Mouse (Mus musculus): ENCODE measurements around the gene Wdr83.
"Not testable (repeated sequence)": the region's sequence is repeated elsewhere in the genome, so short reads cannot be mapped to it uniquely, and the experiment has no call there.

Wdr83 gene

DNA sequence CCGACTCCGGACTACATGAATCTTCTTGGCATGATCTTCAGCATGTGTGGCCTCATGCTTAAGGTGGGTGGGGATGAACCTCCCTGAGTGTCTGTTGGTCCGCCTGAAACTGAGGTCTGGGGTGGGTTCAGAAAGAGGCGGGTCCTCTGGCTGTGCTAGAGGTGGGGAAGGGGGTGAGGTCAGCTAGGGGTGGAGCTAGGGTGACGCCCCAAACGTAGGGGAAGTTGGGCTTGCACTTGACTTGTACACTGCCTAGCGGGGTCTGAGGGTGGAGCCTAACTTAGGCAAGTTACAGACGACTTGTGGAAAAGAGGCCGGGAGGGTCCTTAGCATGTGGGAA lies at the start of gene Wdr83:
Wdr83 (minus strand) TSS at position 91 of the 340 bp plus-strand sequence.
- no peak for DNase-seq

DNA sequence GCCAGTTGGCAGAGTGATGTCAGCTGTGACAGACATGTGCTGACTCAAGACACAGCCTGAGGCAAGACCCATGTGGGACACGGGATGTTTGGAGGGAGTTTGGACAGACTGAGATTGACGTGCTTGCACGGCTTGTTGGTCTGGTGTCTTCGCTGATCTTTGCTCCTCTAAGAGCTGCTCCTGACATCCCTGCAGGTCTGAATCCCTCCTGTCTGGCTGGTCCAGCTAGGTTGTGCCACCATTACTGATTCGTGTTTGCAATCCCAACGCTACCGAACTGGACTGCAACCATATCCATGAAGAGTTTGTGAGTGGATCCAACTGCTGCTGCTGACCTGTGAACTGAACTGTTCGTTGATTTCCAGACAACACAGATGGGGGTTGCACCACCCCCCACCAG lies 42.6 kb upstream of the Wdr83 start:
- no peak for DNase-seq

DNA sequence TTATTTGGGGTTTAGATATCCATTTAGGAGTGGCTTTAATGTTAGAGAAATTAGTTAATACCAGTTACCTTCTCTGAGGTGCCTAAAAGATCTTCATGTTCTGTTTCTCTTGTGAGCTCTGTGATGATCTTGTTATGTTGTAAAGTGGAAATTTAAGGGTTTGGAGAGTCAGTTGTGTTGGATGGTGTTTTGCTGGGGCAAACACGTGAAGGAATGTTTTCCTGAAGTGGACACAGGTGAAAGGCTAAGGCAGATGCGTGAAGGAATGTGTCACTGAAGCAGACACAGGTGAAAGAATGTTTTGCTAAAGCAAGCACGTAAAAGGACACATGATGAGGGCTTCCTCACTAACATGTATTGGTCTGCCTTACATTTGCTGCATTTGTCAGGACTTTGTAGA lies 41.9 kb upstream of the Wdr83 start, which contains the start of gene Zfp791:
Zfp791 (minus strand) TSS at position 101 of the 400 bp plus-strand sequence.
- no peak for DNase-seq

DNA sequence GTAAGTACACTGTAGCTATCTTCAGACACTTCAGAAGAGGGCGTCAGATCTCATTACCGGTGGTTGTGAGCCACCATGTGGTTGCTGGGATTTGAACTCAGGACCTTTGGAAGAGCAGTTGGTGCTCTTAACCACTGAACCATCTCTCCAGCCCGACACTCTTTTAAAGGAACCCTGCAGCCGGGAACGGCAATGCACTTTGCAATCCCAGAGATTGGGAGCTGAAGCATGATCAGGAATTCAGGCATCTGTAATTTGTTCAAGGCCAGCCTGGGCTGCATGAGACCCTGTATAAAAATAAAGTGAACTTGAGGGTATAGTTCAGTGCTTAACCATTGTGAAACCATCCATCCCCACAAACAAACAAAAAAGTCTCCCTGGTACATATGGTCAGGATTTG lies 39.1 kb upstream of the Wdr83 start:
- DNase-seq, result not testable (repeated sequence)

- peak; percentile 94 to 96 for DNase-seq
Observed at GRCm38 (mm10) chr8:85119052-85119981, 38.2 kb upstream of the Wdr83 start.

DNA sequence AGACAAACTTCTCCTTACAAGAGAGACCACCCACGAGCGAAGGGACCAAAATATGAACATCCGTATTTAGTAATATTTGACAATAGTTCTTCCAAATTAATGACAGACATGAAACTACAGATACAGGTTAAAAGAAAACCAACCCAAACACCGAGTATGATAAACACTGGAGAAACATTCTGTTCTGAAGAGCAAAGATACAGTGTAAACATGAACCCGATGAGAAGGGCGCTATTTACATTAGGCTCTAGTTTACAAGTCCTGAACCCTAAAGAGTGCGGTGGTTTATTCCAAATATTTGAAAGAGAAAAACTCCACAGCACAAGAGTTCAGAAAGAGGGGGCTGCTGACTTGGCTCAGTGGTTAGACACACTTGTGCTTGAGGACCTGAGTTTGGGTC lies 35.9 kb upstream of the Wdr83 start:
- no peak for DNase-seq

DNA sequence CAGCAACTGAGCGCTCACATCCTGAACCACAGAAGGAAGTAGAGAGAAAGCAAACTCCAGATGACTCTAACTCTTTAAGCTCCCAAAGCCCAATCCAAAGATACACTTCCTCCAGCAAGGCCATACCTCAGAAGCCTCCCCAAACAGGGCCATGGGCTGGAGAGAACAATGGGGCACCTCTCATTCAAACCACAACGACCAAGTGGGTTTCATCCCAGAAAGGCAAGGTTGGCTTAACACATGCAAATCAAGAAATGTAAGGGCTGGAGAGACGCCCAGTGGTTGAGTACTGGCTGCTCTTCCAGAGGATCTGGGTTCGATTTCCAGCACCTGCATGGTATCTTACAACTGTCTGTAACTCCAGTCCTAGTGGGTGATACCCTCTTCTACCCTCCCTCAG lies 34.4 kb upstream of the Wdr83 start:
- DNase-seq, result no peak

DNA sequence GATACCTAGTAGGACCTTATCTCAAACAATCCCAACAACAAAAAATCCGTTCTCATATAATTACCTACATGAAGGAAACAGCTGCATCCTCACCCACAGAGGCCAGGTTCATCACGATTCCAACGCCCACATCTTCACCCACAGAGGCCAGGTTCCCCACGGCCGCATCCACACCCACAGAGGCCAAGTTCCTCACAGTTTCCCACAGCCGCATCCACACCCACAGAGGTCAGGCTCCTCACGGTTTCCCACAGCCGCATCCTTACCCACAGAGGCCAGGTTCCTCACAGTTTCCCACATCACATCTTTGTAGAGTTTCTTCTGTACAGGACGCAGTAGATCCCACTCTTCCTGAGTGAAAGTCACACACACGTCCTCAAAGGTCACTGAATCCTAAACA lies 32.1 kb upstream of the Wdr83 start:
- no peak for DNase-seq

- no peak for DNase-seq
Observed at GRCm38 (mm10) chr8:85100076-85100665, 19.1 kb upstream of the Wdr83 start.

DNA sequence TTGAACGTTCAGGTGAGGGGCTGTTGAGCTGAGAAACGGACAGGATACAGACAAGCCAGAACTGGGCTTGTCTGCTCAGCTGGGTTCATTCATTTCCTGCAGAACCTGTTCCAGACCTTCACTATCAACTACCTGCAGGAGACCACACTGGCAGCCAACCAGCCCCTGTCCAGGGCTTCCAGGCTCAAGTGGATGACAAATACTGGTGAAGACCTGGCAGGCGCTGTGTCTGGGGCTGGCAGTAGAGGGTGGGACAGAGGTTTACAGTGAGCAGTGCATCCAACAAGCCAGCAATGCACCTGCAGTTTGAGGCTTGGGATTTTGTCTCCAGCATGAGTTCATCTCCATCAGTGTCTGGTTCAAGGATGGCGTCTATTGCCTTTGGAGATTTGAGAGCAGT lies 15.7 kb upstream of the Wdr83 start:
- DNase-seq, result no peak

DNA sequence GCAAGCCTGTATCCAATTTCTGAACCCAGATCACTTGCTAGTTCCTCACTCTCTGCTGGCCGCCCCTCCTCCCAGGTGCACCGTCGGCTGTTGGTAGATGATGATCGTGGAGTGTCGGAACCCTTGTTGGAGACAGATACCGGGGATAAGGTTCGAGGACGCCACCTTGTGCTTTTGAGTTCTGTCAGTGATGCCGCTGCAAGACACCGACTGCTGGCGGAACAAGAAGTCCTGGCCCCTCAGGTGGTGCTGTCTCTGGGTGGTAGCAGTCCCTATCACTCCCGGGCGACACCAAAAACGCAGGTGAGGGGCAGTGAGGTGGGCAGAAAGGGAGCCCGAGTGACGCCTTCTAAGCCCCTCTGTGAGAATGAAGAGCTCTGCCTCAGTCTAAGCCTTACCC lies 15.1 kb upstream of the Wdr83 start:
- DNase-seq, result no peak

GRCm38 (mm10) chr8:85095566-85095965 lies 14.5 kb upstream of the Wdr83 start:
- DNase-seq, result no peak

- no peak for DNase-seq
Observed at GRCm38 (mm10) chr8:85095051-85095450, 13.9 kb upstream of the Wdr83 start.

DNA sequence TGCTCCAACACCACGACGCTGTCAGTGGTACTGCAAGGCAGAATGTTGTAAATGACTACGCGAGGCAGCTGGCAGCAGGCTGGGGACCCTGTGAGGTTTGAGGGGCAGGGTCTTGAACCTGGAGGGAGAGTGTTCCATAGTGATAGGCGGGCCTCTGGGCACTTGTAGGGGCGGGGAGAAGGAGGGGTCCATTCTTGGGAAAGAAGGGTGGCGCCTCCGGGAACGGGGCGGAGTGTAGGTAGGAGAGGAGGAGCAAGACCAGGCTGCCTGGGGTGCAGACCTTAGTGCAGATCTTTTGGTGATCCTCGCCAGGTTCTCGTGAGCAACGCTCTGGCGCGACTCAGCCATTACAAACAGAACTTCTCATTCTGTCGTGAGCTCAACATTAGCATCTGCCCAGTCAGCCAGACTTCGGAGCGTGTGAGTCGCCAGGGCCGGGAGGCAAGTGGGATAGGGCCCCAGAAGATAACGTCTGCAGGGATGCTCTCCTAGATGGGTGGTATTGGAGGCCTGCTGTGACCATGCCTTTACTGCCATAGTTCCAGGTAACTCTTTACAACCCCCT lies 10.5 kb upstream of the Wdr83 start:
- no peak for DNase-seq

GRCm38 (mm10) chr8:85090856-85091255 lies 9.8 kb upstream of the Wdr83 start:
- DNase-seq, result no peak

DNA sequence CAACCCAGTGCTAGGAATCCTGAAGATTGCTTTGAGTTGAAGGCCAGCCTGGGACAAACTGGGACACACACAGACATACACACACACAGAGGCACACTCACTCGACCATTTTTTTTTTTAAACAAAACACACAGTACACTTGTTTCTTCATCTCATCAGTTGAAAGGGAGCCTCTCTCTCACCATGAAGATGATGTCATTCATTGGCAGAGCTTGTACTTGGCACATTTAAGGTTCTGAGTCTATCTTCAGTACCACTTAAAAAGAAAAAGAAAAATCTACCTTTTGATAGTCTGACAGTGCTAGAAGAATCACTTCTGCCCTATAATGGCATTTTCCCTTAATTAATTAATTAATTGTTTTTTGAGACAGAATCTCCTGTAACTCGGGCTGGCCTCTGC lies 7.7 kb upstream of the Wdr83 start:
- no peak for DNase-seq

GRCm38 (mm10) chr8:85086238-85086637 lies 5.1 kb upstream of the Wdr83 start:
- no peak for DNase-seq

- DNase-seq, result no peak
Observed at GRCm38 (mm10) chr8:85084633-85085032, 3.5 kb upstream of the Wdr83 start.

DNA sequence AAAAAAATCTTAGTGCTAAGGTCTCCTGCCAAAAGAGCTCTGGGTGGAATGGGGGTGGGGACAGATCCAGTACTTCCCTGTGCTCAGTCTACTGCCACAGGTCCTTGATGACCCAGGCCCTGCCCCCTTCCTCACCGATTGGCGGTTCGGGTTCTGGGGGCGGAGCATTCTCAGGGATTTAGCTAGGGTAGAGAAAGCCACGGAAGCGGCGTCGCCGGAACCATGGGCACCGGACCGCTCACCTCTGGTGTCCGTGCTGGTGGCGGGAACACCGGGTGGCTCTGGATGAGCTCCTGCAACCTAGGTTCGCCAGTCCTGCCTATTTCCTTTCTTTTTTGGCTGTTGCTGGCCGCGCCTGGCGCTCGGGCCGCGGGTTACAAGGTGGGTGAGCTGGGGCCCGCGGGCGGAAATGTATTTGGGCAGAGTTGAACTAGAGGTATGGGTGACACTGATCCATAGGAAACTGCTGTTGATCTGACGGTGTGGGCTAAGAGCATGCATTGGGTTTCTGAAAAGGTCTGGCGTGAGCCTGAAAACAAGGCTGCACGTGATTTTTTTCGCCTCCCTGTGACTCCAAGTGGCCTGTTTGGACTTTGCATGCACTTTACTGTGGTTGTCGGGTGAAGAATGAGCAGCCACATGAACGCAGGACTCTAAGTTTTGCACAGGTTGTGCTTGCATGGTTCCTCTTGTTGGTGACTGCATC lies 2.2 kb upstream of the Wdr83 start, which contains the start of gene Man2b1:
Man2b1 (plus strand) TSS at position 163 of the 706 bp plus-strand sequence.
- peak; percentile 96 for DNase-seq

DNA sequence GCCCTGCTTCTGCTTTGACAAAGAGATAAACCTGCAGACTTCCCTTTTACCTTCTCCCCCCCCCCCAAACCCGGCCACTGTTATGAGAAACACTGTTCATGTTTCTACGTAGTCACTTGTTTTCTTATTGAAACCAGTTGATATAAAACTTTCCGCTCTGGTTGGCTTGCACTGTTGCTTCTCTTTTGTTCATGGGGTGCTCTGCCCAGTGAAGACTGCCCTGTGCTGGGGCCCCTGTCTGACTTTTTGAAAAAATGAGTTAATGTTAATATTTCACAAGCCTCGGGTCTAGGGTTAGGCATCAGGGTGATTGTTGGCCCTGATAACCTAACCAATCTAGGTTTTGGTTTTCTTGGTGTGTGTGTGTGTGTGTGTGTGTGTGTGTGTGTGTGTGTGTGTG lies 1.1 kb upstream of the Wdr83 start:
- not testable (repeated sequence) for DNase-seq

GRCm38 (mm10) chr8:85080532-85081215 lies 432 bp downstream of the Wdr83 start, which contains the start of gene Wdr83os:
Wdr83os (plus strand) TSS chr8:85080740.
- DNase-seq, result peak; percentile 38 to 63

- no peak for DNase-seq
Observed at GRCm38 (mm10) chr8:85080214-85080531, 933 bp downstream of the Wdr83 start.

GRCm38 (mm10) chr8:85076993-85077392 lies 4.1 kb downstream of the Wdr83 start:
- DNase-seq, result peak; percentile 68 to 79

Measured in kidney, adult 8-10 months (tissue).